Mouse (Mus musculus) frontal cortex, adult (tissue): Measurements from ENCODE around the gene Map3k7.

Experiments used
- ATAC-seq: cut with Nextera tagmentation; 2 replicates; pipeline ENCODE4 v1.9.2; 2017; ENCODE audit warnings: mild to moderate bottlenecking, moderate library complexity, mixed read lengths; ENCODE audit not compliant: low TSS enrichment

The Map3k7 gene

GRCm38 (mm10) chr4:32060686-32061085, 96.8 kb downstream of the Map3k7 start:
- peak; percentile 87 for ATAC-seq

- ATAC-seq, result peak; percentile 47
Measured at GRCm38 (mm10) chr4:32062381-32063059, 98.6 kb downstream of the Map3k7 start.

GRCm38 (mm10) chr4:32063291-32063690, 99.4 kb downstream of the Map3k7 start:
- no peak for ATAC-seq
